Mouse (Mus musculus) right cerebral cortex, adult 18-20 months (tissue): ENCODE measurements at regions not wholly inside any gene's neighbourhood (a gene's known extent, or its start where the extent isn't known, plus 50 kb on each side); places are given as distances from the start of the nearest gene placed in this dataset.
"Not testable (repeated sequence)": the region's sequence is repeated elsewhere in the genome, so short reads cannot be mapped to it uniquely, and the experiment has no call there.

Source experiments
- DNase-seq: peaks from one replicate; pipeline ENCODE4 v3.0.0; 2022; ENCODE audit warnings: mixed read lengths

DNA sequence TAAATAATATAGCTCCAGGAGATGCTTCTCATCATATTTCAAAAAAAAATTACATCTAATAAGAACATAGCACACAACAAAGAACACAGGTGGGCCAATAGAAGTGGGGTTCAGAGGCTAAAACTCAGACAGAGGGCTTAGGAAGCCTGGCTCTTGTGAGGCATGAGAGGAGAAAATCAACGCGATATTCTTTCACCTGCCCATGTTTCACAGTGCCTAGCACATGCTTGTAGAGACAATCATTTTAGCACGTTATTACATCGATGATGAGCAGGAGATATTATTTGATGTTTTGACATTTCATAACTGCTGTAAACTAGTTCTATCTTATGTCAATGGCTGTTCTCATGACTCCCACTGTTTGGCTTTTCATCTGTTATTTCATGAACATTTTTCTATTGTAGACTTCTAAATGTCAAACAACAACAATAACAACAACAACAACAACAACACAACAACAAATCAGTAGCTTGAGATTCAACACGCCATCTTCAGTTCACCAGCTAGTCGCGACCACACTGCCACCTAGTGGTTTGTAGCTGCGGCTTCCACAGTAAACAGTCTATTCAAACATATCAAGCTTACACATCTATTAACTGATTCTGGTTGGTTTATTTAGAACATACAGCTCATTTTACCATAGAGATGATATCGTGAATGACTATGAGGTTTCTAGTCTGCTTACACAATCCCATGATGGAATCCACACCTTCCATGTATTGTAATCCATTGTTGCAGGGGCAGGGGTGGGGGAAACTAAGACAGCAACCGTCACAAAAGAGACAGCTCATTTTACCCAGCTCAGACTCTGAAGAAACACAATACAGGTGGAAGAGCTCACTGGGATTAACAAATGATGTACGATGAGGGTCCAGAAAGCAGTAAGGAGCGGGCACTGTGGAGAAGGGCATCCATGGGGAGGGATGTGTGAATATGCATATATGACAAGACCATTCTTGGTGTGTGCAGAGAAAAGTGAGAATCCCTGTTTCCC is 60.5 kb upstream of the Tmem200a start:
- DNase-seq, result peak; percentile 48

DNA sequence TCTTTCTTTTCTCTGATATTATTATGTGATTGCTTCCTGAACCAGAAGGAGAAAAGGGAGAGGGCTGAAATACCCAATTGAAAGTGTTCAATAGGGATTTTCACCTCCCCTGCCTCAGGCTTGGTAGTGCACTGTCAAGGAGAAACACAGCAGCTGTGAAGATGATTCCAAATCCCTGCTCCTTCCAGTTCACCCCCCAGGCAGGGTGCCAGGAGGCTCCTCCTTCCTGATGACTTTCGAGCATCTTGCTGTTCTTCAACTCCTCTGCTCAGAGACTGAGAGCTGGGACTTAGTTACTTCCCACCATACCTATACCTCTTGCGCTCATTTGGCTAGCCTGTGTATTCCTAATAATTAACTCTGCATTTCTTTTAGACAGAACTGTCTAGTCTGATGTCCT is 73.7 kb upstream of the Tmem200a start:
- DNase-seq, result no peak

DNA sequence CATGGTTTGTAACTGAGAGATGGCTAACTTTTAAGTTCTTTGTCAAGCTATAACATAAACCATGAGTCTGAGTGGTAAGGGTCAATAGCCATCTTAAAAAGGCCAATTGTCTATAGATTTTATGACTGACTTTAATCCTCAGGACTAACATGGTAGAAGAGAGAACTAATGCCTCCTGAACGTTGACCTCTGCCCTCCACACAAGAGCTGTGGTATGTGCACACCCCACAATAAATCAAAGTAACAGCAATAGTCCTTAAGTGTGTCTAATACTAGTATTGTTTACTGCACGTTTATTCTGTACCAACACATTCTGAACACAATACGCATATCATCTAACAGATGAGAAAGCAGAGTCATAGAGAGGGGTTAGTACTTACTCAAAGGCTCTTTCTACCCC is 70.7 kb upstream of the Samd3 start:
- DNase-seq, result no peak

- not testable (repeated sequence) for DNase-seq
These were observed 68.4 kb upstream of the Samd3 start for GRCm38 (mm10) chr10:26161139-26161538.

GRCm38 (mm10) chr10:26164531-26164930 is 65.0 kb upstream of the Samd3 start:
- DNase-seq, result peak; percentile 17

DNA sequence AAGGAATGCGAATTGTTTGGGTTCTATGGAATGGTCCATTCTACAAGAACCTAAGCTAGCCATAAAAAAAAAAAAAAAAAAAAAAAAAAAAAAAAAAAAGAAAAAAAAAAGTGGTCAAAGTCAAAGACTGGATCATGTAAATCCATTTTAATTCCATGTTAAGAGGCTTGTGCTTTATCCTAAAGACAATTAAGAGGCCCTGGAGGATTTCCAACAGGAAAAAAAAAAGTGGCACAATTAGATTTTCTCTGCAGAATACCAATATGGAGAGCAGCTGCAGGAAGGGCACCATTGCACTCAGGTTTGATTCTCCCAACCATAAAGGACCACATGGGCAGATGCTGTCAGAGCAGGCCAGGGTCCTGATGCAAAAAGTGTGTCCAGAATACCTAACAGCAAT is 51.9 kb upstream of the Samd3 start:
- DNase-seq, result no peak

DNA sequence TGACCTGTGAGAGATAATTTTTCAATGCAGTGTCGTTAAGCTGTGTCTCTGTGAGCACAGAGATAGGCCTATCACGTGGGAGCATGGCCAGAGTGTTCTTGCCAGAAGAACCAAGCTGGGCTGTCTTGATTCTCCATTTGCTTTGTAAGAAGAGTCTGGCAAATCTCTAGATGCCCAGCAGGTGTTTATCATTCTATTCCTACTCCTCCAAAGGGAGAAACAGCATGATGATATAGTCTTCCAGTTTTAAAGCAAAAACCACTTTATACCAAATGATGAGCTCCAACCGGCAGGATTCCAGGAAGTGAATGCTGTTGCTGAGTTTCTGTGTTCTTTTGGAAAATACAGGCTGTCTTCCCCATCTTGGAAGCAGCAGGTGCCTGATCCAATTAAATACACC is 51.2 kb upstream of the Samd3 start:
- DNase-seq, result no peak
